Mouse (Mus musculus) fibroblast of lung, adult 2 months (primary cell): ENCODE measurements around the gene Abracl.
A peak's percentile ranks its signal among the peaks of the same experiment; 100 is the strongest.

ENCODE experiments used
- DNase-seq: peaks from one replicate; pipeline ENCODE4 v3.0.0-alpha.2; 2011; ENCODE audit warnings: low read depth

The Abracl gene

DNA sequence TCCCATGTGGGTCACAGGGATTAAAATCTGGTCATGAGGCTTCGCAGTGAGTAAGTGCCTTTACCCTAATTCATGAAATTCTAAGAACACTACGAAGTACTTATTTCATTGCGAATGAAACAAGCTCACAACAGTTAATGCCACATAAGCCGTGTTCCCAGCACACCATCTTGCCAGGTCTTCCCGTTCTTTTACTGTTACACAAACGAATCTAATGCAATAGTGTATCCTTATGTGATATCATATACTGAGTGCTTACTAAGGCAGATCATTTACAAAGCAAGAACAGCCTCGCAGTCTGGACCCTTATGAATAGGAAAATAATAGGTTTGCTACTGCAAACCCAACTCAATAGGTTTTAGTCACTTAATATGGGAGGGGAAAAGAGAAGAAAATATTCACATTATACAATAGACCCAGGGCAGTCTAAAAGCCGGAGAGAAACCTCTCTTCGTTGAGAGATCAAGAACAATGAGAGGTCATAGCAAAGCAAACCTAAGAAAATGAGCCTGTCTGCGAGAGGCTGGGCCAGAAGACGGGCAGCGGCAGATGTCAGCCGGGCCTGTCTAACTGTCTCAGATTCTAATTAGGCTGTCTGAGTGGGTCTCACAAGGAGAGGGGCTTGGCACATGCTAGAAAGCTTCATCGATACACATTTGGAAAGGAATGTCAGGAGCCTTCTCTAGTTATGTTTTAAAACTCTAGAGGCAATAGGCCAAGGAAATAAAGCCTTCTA lies 1.3 kb downstream of the Abracl start:
- DNase-seq, result no peak

DNA sequence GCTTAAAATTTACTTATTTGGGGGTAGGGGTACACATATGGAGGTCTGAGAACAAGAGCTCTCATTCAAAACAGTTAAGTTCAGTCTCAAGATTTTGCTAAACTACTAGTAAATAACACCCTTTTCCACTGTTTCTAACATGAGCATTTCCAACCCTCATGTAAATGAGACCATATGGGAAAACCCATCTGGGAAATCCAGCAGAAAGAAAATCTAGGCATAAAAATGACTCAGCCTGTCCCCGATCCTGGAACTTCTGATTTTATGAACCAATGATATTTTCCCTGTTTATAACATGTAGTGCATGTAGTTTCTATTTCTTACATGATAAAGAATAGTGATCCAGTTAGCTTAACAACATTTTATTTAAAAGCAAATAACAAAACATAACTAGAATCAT lies 2.2 kb downstream of the Abracl start:
- no peak for DNase-seq

DNA sequence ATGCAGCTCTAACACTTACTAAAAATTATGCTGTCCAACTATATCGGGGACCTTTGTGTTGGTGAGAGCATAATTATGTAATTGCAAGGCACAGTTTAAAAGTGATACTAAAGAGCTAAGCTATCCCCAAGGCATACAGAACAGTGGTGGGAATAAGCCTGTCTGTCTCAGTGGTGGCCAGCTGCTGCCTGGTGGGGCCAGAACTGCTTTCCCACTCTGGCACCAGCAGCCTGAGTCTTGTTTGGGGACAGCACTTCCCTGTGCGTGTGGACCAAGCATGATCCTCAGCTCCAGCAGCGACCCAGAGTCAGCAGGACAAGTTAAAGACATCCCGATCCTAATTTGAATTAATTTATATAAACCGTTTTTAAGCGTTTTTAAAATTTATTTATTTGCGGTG lies 2.6 kb downstream of the Abracl start:
- DNase-seq, result no peak

DNA sequence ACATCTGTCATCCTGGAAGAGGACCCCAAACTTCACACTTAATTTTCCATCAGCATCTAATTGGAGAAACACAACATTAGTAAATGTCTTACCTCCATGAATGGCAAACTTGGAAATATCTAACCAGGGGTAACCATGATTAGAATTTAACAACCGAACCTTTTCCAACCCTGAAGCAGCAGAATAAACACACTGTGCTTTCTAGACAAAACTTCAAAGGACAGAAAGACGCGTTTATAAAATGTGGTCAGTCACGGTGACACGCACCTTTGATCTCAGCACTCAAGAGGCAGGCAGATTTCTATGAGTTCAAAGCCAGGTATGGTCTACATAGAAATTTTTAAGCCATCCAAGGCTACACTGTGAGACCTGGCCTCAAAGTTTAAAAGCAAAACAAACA lies 11.3 kb downstream of the Abracl start:
- DNase-seq, result no peak

DNA sequence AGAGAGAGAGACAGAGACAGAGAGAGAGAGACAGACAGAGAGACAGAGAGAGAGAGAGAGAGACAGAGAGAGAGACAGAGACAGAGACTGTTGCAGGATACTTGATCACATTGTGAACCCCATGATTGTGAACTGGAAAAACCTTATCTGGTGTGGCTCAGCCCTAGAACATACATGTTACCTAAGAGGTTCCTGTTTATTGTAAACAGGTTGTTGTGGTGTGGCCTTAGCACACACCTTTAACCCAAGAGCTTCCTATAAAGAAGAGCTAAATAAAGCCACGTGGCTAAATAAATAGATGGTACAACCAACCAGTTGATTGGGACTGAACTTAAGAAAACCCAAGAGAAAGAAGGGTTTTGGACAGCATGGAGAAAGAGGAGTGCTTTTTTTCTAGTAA lies 13.3 kb downstream of the Abracl start:
- DNase-seq, result no peak

DNA sequence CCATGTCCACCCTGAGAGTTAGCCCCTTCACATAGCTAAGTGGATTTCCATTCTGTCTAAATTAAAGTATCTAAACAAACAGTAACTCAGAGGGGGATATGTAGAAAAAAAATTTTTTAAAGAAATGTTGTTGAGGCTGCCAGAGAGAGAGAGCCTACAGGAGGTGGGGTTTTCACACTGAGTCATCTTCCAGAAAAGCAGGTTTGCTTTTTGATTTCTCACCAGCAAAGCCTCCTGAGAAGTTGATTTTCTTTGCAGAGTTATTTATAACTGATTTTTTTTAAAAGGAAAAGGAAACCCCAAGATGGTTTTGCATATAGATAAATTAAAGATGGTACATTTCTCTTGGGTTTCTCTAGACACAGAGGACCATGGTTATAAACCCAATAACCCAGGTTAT lies 15.0 kb downstream of the Abracl start:
- DNase-seq, result no peak

DNA sequence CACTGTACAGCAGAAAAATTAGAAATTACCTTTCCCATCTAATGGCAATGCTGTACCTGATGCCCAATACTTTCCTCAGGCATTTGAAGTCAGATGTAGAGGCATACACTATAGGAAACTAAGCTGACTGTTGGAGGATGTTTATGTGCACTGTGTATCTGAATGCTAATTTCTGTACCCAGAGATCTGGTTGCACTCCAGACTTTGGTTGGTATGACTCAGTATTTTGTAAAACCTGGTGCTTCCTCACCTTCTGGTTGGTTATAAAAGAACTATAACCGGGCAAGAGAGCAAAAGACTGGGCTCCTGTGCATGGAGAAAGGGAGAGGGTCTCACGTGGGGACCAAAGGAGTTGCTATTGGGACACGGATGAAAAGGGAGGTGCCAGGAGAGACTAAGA lies 15.8 kb downstream of the Abracl start:
- no peak for DNase-seq

DNA sequence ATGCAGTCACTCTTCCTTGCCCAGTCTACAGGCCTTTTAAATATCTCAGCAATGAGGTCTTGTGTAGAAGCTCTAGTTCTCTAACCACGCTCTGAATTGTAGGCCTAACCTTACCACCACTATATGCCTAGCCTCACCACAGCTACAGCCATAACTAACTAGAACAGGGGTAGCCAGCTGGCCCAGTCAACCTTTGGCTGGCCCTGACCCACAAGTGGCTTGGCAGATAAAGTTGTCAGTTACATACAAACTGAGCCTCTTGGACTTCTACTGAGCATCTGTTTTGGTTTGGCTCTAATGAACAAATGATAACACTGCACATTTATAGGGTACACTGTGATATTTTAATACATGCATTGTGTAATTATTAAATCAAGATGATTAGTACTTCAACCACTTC lies 16.3 kb downstream of the Abracl start:
- DNase-seq, result no peak

DNA sequence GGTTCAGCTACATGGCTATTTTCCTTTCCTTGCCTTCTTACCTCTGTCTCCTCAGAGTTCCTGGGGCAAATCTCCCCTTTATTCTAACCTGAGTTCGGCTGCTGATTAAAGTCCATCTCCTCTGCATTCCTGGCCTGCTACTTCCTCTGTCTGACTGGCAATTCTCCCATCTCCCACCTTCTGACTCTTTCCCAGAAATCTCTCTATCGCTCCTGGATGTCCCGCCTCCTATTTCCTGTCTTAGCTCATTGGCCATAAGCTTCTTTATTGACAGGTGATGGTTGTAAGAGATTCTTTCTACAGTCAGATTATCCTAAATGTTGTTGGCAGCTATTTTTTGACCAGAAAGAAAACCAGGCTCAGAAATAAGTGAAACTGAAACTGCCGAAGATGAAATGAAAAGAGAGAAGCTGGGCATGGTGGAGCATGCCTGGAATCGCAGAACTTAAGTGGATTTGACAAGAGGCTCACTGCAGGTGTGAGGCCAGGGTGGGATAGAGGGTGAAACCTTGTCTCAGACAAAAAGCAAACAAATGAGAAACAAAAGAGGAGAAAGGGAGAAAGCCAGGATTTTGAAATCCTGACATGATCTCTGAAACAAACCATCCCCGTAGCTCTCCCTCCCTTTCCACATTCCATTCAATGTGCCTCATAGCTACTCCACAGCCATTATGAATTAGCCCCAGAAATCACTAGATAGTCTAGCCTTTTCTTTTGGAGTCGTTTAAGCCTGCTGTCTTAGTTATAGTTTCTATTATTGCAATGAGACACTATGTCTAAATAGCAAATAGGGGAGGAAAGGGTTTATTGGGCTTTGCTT lies 17.7 kb downstream of the Abracl start:
- DNase-seq, result no peak

DNA sequence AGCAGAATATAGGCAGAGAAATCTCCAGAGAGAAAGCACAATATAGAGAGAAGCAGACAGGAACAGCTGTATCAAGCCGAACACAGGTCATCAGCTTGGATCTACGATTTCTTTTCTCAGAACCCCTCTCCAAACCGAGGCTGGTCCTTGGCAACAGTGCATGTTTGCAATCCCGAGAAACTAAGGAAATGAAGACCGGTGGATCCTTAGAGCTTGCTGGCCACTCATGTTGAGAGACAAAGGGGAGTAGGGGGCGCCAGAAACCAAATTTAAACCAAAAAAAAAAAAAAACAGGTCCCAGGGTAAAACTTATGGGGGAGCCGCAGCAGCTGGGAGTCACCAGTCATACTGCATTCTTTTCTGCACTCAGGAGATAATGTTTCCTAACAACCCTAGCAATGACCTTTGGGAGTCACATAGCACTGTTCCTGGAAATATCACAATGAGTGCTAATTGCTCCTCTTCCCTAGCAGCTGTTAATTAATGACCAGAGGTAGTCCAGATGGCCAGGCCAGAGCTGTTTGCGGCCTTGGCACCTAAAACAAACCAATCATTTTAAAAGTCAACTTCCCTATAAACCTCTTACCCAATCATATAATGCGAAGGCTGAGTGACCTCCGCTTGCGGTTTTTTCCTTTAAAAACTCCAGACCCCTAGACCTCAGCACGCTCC lies 19.0 kb downstream of the Abracl start:
- no peak for DNase-seq

DNA sequence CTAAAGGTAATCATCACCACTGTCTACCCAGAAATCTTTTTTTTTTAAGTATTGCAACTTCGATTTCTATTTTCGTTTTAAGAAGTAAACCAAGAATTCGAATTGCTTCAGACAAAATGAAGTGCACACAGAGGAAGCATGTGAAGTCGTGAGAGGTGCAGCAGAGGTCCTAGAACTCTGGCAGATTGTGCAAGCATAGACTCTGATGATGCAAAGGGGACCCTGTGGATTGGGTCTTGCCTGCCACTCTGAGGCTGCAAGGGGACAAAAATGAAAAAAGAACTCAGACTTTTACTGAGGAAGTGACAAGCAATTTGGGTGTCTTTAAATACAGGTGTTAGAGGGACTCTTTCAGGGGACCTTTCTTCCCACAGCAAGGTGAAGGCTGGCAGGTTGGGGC lies 32.5 kb downstream of the Abracl start:
- DNase-seq, result no peak

DNA sequence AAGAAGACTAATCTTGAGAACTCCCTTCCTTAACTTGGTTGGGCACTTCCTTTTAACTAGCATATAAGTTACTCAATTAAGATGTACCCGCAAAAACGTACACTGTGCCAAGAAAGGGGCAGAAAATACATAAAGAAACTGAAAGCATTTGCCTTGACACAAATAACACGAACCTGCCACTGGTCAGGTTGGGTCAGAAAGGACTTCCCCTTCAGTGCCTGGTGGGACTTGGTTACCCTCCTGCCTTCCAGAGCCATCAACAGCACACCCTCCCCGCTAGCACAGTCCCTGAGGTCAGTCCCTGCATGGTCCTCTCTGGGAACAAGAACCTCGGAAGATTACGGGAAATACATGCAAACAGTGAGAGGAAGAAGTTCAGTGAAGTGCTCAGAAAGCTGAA lies 34.0 kb downstream of the Abracl start:
- DNase-seq, result no peak

DNA sequence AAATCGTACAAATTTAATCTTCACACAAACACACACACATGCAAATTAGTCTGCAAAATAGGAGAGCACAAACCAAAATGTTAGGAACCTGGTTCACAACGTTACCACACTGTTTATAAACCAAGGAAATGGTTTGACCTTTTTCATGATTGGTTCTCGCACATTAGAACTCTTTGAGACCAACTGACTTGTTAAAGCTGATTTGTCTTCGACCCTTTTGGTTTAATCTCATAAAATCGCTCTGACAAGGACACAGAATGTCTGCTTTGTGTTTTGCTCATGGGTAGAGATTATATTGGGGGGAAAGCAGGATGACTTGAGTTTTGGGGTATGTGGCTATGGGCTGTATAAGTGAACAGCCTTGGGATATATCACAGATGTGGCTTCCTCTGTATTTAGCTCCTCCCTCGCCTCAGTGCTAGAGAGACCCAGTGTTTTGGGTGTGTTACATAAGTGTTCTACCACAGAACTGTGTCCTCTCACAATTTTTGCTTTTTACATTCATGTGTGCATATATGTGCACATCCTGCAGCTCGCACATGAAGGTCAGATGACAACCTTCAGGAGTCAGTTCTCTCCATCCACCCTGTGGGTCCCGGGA lies 35.2 kb downstream of the Abracl start:
- DNase-seq, result no peak

DNA sequence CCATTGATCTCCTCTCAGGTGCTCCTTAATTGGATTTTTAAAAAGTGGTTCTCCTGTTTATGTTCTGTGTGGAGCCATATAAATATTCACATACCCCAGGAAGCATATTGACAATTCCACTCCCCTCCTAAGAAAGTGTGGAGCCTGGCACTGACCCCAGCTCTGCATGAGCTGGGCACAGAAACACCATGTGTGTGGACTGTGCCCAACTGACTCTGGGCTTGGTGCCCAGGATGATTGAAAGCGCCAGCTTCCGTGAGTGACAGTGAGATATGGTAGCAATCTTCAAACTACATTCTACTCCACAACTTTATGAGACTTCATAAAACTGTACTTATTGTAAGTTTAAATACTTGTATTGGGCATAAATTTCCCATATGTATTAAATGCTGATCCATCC lies 39.8 kb downstream of the Abracl start:
- peak; percentile 10 for DNase-seq

DNA sequence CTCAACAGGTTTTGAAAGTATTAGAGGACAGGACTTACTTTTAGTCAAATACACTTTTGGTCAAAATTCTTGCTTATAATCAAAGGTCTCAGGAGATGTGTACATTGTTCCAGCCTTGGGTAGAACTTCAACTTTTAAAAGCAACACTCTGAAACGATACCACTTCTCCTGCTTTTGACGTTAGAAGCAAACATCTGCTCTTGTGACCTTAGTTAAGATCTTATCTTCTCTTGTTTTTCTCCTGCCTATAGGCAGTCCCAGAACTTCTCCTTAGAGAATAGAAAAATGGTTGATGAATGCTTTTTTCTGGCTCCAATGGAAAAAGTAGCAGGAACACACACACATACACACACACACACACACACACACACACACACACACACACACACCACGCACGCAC lies 57.0 kb downstream of the Abracl start:
- DNase-seq, result no peak
